Mouse (Mus musculus) NIH3T3 (cell line): ENCODE results near the gene Trpm8.

Experiments used
- DNase-seq: peaks from one replicate; pipeline ENCODE4 v3.0.0-alpha.2; 2012; ENCODE audit warnings: low read depth

Gene Trpm8

GRCm38 (mm10) chr1:88355681-88356080 is 78.2 kb downstream of the Trpm8 start:
- no peak for DNase-seq

- no peak for DNase-seq
These were observed 79.2 kb downstream of the Trpm8 start for GRCm38 (mm10) chr1:88356616-88357015.

GRCm38 (mm10) chr1:88357458-88358090 is 80.1 kb downstream of the Trpm8 start:
- peak; percentile 85 for DNase-seq

- no peak for DNase-seq
These were observed 80.7 kb downstream of the Trpm8 start for GRCm38 (mm10) chr1:88358102-88358654.

- peak; percentile 76 for DNase-seq
These were observed 83.6 kb downstream of the Trpm8 start for GRCm38 (mm10) chr1:88361085-88361484.

GRCm38 (mm10) chr1:88366881-88367644 is 89.6 kb downstream of the Trpm8 start:
- DNase-seq, result no peak

GRCm38 (mm10) chr1:88378446-88378845 is 101.0 kb downstream of the Trpm8 start:
- peak; percentile 9 for DNase-seq

- DNase-seq, result no peak
These were observed 114.2 kb downstream of the Trpm8 start for GRCm38 (mm10) chr1:88391632-88392031.

GRCm38 (mm10) chr1:88393321-88393720 is 115.9 kb downstream of the Trpm8 start:
- DNase-seq, result no peak

GRCm38 (mm10) chr1:88403378-88403777 is 125.9 kb downstream of the Trpm8 start:
- DNase-seq, result no peak

GRCm38 (mm10) chr1:88406078-88406806 is 128.8 kb downstream of the Trpm8 start:
- DNase-seq, result no peak

- DNase-seq, result no peak
These were observed 129.3 kb downstream of the Trpm8 start, which contains the start of gene Spp2 for GRCm38 (mm10) chr1:88406807-88407198. TSS of gene Spp2 (plus strand) at chr1:88406961.

GRCm38 (mm10) chr1:88408340-88408739 is 130.9 kb downstream of the Trpm8 start:
- no peak for DNase-seq

GRCm38 (mm10) chr1:88412013-88412412 is 134.6 kb downstream of the Trpm8 start:
- DNase-seq, result no peak

GRCm38 (mm10) chr1:88418943-88419342 is 141.5 kb downstream of the Trpm8 start:
- no peak for DNase-seq

- no peak for DNase-seq
These were observed 144.6 kb downstream of the Trpm8 start for GRCm38 (mm10) chr1:88422045-88422444.

GRCm38 (mm10) chr1:88422846-88423395 is 145.5 kb downstream of the Trpm8 start:
- DNase-seq, result peak; percentile 49

GRCm38 (mm10) chr1:88424602-88425252 is 147.3 kb downstream of the Trpm8 start:
- peak; percentile 93 for DNase-seq

- DNase-seq, result no peak
These were observed 150.7 kb downstream of the Trpm8 start for GRCm38 (mm10) chr1:88427987-88428741.

- no peak for DNase-seq
These were observed 152.0 kb downstream of the Trpm8 start for GRCm38 (mm10) chr1:88429413-88429812.

- DNase-seq, result no peak
These were observed 153.8 kb downstream of the Trpm8 start for GRCm38 (mm10) chr1:88431262-88431661.
